Mouse (Mus musculus): ENCODE results near the gene Jak2. TPM values are rescaled to one million over a fixed set of nuclear protein-coding genes. Genes with fewer than 3 reads are reported as not detected.

The Jak2 gene
- total RNA-seq (2018; cell fraction: chromatin; rRNA removed), result 100 to 1,000 TPM in 14 of 26 experiments, 10 to 100 TPM in 12; 30.3 to 765 (median 103) TPM
- 100 to 1,000 TPM in 5 of 26 experiments, 10 to 100 TPM in 21; 24.7 to 238 (median 74.6) TPM for total RNA-seq (2018; cell fraction: cytosol; rRNA removed)
- total RNA-seq (2018; cell fraction: nucleus; rRNA removed), result 100 to 1,000 TPM in 18 of 26 experiments, 10 to 100 TPM in 8; 34.5 to 694 (median 153) TPM
- polyA plus RNA-seq (2018), result 15.0 to 26.6 TPM (median 24.0 TPM) in 3 replicates

DNA sequence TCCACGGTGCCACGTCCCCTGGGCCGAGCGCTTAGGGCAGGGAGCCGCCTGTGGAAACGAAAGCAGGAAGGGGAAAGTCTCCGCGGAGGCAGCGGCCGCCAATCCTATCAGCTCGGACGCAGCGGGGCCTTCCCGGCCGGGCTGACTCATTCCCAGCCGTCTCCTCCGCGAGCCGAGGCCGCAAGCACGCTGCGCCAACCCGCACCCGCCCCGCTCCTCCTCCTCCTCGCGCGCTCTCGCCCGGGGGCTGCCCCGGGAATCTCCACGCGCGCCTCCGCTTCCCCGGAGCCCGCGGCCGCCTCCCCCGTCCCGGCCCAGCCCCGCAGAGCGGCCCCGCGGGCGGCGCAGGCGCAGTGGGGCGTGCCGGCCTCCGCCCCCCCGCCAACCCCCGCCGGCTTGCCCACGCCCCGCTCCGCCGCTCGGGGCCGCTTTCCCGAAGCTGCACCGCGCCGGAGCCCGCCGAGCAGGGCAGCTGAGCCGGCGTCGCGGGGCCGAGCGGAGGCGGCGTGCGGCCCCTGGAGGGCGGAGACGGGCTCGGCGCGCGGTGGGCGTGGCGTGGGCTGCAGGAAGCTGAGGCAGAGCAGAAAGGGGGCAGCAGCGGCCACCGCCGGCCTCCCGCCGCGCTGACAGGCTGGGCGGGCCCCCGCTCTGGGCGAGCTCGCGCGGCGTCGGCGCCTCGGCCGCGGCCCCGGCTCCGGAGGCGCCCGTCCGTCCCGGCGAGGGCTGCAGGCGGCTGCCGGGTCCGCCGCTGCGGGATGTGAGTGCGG lies at the start of gene Jak2:
TSS of gene Jak2 (plus strand) at position 638 of the 767 bp plus-strand sequence.
- Histone ChIP-seq H3K36me3 (ENCODE audit: inconsistent target) (no peaks in the 10 kb centered on the region), H3K79me2 (ENCODE audit: inconsistent target) (peaks cover 33% of the 10 kb centered on the region), H3K27ac (peak within 1 kb of the TSS; percentile 64), H3K4me3 (ENCODE audit: inconsistent target) (peak within 1 kb of the TSS; percentile 68)
- WGBS (ENCODE audit: missing documents), result under 1% methylated on average over 80 of the region's 114 CpGs

DNA sequence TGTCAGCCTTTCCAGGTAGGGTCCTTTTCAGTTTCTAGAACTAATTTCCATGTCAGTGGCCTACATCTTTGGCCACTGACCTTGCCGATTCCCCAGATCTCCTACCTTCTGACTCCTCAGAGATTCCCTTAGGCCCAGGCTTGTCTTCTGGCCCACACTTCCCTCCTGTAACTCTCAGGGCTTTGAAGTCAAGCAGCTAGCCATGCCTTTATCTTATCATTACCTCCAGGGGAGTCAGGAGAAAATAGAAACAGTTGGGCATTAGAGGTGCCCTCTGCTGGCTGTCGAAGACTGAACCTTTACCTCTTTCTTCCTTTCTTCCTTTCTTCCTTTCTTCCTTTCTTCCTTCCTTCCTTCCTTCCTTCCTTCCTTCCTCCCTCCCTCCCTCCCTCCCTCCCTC lies 48.3 kb upstream of the Jak2 start:
- no peak overlapping the region for H3K27ac ChIP-seq
- 85% methylated on average over 2 of the region's 2 CpGs for WGBS (ENCODE audit: missing documents)
- no peaks in the 10 kb centered on the region for H3K79me2 ChIP-seq (ENCODE audit: inconsistent target)
- H3K4me3 ChIP-seq (ENCODE audit: inconsistent target), result no peak overlapping the region
- no peaks in the 10 kb centered on the region for H3K36me3 ChIP-seq (ENCODE audit: inconsistent target)

DNA sequence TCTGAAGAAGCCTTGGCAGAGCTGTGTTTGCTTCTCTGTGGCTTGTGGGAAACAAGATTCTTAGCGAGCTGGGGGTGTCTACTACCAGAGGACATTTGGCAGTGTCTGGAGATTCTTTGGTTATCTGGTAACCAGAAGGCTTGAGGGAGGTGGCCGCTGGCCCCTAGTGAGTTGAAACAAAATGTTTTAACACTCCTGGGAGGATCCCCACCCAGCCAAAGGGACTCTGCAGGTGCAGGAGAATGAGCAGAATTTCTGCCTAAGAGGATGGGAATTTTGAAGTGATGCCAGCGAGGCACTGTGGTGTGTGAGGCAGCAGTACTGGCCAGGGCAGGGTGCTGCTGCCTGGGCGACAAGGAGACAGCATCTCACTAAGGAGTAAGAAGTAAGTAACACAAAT lies 47.0 kb upstream of the Jak2 start:
- no peaks in the 10 kb centered on the region for H3K79me2 ChIP-seq (ENCODE audit: inconsistent target)
- no peak overlapping the region for H3K27ac ChIP-seq
- WGBS (ENCODE audit: missing documents), result 93% methylated on average over 4 of the region's 4 CpGs
- H3K36me3 ChIP-seq (ENCODE audit: inconsistent target), result no peaks in the 10 kb centered on the region
- H3K4me3 ChIP-seq (ENCODE audit: inconsistent target), result no peak overlapping the region

DNA sequence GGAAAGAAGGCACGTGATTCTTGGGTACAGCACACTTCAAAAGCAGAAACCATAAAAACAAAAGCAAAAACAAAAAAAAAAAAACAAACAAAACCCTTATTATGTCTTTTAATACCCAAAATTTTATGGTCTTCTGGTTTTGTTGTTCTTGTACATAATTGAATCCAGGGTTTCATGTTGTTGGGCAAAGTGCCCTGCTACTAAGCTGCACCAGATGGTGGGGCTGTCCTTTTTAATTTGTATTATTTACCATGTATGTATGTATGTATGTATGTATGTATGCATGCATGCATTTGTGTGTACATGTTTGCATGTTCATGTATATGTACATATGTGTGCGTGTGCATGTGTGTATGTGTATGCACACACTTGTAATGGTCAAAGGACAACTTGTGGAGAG lies 46.4 kb upstream of the Jak2 start:
- Histone ChIP-seq H3K79me2 (ENCODE audit: inconsistent target) (no peaks in the 10 kb centered on the region), H3K4me3 (ENCODE audit: inconsistent target) (no peak overlapping the region), H3K36me3 (ENCODE audit: inconsistent target) (no peaks in the 10 kb centered on the region), H3K27ac (no peak overlapping the region)
- 91% methylated on average over 2 of the region's 2 CpGs for WGBS (ENCODE audit: missing documents)

DNA sequence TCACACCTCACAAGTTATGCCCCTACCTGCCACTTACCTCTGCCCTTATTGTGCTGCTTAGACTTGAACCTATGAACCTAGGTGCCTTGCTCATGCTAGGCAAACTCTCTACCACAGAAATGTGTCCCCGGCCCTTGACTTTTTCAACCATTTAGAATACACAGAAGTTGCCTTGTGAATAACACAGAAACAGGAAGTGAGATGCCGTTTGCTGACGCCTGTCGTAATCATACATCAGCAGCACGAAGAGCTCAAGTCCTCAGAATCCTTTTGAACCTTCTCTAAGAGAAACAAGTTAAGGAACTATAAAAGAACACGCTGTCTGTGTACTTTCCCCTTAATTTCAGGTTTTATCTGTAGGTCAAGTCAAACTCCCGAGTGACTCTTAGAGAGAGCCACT lies 41.7 kb upstream of the Jak2 start:
- Histone ChIP-seq H3K79me2 (ENCODE audit: inconsistent target) (no peaks in the 10 kb centered on the region), H3K36me3 (ENCODE audit: inconsistent target) (no peaks in the 10 kb centered on the region), H3K4me3 (ENCODE audit: inconsistent target) (no peak overlapping the region), H3K27ac (no peak overlapping the region)
- WGBS (ENCODE audit: missing documents), result 12% methylated on average over 7 of the region's 7 CpGs

DNA sequence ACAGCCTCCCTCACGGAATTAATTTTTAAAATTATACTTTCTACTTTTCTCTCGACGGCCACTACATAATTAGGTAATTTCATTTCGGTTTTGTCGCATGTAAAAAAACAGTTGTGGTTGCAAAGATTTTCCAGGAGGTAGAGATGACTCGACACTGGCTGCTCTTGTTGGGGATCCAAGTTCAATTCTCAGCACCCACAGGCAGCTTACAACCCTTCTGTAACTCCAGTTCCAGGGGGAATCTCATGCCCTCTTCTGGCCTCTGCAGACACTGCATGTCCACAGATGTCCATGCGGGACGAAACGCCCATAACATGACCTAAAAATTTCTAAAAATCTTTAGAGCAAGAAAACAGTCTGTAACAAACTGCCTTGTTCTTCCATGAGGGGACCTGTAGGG lies 41.3 kb upstream of the Jak2 start:
- H3K79me2 ChIP-seq (ENCODE audit: inconsistent target), result no peaks in the 10 kb centered on the region
- H3K4me3 ChIP-seq (ENCODE audit: inconsistent target), result no peak overlapping the region
- WGBS (ENCODE audit: missing documents), result 84% methylated on average over 9 of the region's 9 CpGs
- no peaks in the 10 kb centered on the region for H3K36me3 ChIP-seq (ENCODE audit: inconsistent target)
- H3K27ac ChIP-seq, result no peak overlapping the region

DNA sequence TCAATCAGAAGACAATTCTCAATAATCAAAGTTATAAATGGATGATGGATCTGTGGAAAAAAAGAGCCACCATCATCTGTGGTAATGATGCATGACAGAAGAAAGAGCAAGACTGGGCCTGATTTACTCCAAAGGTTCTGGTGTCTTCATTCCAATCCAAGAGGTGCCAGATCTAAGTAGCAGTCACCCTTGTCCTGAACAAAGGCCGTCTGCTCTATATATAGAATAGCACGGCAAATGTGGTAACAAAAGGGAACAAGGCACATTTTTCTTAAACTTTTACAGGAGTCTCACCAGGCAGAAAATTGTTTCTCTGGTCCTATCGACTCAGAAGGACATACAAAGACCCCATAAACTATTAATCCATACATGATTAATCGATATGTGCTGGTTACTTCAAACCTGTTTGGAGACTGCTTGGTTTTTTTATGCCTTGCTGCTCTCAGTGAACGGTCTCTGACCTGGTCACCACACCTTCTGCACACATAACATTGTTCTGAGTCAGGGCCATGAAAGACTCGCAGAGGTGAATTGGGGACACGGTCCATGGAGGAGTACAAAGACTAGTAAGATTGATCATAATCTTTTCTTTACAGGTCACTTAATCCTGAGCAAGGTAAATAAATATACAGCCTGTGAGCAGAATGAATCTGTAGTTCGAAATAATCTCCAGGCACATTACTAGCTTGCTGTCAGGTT lies 35.7 kb upstream of the Jak2 start:
- Histone ChIP-seq H3K4me3 (ENCODE audit: inconsistent target) (no peak overlapping the region), H3K79me2 (ENCODE audit: inconsistent target) (no peaks in the 10 kb centered on the region), H3K36me3 (ENCODE audit: inconsistent target) (no peaks in the 10 kb centered on the region), H3K27ac (no peak overlapping the region)
- 86% methylated on average over 7 of the region's 8 CpGs for WGBS (ENCODE audit: missing documents)

DNA sequence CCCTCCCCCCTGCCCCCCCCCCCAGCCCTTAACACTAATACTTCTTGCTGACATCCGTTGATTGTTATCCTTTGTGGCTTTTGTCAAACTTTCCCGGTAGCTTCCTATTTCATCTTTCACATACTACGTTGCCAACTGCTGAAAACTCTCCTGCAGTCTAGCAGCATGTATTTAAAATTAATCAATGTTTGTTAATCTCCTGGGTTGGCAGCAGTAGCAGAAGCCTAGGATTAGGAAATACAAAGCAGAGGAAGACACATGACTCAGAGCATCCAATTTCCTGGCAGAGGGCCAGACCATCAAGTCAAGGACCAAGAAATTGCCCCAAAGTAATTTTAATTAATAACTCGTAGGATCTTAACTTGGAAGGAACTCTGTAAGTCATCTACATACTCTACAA lies 29.8 kb upstream of the Jak2 start:
- H3K79me2 ChIP-seq (ENCODE audit: inconsistent target), result no peaks in the 10 kb centered on the region
- H3K4me3 ChIP-seq (ENCODE audit: inconsistent target), result no peak overlapping the region
- H3K36me3 ChIP-seq (ENCODE audit: inconsistent target), result no peaks in the 10 kb centered on the region
- 25% methylated on average over 4 of the region's 4 CpGs for WGBS (ENCODE audit: missing documents)
- no peak overlapping the region for H3K27ac ChIP-seq

DNA sequence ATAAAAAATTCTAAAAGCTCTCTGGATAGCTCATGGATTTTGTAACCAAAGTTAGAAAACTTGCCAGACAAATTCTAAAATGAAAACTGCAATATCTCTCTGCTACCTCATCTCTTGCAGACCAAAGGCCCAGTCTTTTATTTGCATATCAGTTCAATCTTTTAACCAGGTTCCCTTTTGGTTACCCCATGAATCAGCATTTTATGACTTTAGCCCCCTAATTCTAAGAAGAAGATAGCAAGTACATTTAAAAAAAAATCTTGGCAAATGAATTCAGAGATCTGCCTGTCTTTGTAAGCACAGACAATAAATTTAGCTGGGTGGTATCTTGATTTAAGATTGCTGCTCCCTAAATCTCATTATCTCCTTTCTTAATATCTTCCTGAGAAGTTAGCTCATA lies 26.7 kb upstream of the Jak2 start:
- Histone ChIP-seq H3K4me3 (ENCODE audit: inconsistent target) (no peak overlapping the region), H3K79me2 (ENCODE audit: inconsistent target) (no peaks in the 10 kb centered on the region), H3K36me3 (ENCODE audit: inconsistent target) (no peaks in the 10 kb centered on the region), H3K27ac (no peak overlapping the region)

DNA sequence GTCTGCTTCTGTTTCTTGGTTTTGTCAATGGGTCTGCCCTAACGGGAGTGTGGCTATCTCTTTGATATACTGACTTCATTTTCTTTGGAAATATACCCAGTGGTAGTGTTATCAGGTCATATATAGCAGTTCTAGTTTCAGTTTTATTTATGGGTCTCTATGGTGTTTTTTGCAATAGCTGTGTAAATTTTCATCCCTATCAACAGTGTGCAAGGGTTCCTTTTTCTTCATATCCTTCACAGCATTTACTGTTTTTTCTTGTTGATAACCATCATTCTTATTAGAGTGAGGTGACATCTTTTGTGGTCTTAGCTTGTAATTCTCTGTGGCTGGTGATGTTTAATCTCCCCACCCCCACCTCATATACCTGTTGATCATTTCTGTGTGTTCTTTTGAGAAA lies 24.6 kb upstream of the Jak2 start:
- 36% methylated on average over 1 of the region's 1 CpGs for WGBS (ENCODE audit: missing documents)
- Histone ChIP-seq H3K4me3 (ENCODE audit: inconsistent target) (no peak overlapping the region), H3K27ac (no peak overlapping the region), H3K79me2 (ENCODE audit: inconsistent target) (no peaks in the 10 kb centered on the region), H3K36me3 (ENCODE audit: inconsistent target) (no peaks in the 10 kb centered on the region)

DNA sequence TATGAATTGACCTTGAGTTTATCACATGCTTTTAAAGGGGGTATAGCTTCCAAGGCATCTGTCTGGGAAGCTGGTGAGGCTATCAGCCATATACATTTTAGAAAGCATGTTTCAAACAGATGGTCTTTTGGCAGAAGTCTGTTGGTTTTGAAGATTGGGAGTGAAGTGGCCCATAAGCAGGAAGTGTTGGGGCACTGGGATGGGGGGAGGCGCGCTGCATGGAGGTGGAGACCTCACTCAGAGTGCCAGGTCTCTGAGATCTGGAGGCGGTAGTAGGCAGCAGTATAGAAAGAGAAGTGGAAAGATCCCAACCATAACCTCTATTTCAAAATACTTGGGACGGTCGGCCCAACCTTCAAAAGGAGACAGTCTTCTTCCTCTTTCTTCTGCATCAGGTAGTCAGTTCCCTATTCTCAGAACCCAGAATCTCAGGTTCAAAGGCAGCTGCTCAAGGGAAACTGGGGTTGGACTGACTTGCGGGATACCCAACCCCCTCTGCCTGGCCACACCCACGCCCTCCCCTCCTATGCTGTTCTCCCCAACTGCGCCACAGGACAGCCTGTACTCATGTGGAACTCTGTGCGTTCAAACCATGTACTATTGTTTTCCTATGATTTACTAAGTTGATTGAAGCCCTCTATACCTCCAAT lies 23.6 kb upstream of the Jak2 start:
- no peaks in the 10 kb centered on the region for H3K36me3 ChIP-seq (ENCODE audit: inconsistent target)
- no peak overlapping the region for H3K27ac ChIP-seq
- H3K79me2 ChIP-seq (ENCODE audit: inconsistent target), result no peaks in the 10 kb centered on the region
- H3K4me3 ChIP-seq (ENCODE audit: inconsistent target), result no peak overlapping the region
- WGBS (ENCODE audit: missing documents), result 12% methylated on average over 9 of the region's 9 CpGs

DNA sequence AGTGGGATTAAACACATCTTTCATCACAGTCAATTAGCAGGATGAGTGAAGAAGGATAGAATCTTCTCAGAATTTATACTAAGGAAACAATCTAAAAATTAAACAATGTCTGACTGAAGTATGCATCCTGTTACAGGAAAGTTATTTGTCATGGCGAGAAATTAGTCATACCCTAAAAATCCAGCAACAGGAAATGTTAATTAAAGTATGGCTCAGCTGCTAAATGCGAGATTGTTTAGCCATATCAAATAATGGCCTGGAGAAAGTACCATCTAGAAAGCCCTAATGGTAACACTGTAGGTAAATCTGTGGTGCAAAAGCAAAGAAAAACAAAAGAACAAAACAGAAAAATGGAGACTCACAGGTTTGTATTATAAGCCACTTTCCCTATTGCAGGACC lies 22.6 kb upstream of the Jak2 start:
- H3K27ac ChIP-seq, result no peak overlapping the region
- no peak overlapping the region for H3K4me3 ChIP-seq (ENCODE audit: inconsistent target)
- WGBS (ENCODE audit: missing documents), result 66% methylated on average over 2 of the region's 2 CpGs
- H3K36me3 ChIP-seq (ENCODE audit: inconsistent target), result no peaks in the 10 kb centered on the region
- no peaks in the 10 kb centered on the region for H3K79me2 ChIP-seq (ENCODE audit: inconsistent target)

DNA sequence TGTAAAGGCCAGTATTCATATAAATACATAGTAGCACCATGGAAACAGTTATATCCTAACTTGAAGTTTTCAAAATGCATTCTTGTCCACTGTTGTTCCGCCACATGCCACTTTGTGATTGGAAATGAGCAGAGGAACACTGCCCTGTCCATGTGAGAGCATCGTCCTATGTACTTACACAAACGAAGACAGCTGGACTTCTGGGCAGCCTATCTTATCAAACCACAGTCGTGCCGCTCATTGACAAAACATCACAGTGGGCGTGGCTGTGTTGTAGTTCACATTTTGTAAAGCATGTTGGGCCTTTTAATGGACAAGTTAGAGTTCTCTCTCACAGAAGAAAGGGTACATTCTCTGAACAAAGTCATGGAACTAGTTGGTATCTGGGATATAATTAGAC lies 18.9 kb upstream of the Jak2 start:
- Histone ChIP-seq H3K4me3 (ENCODE audit: inconsistent target) (no peak overlapping the region), H3K79me2 (ENCODE audit: inconsistent target) (no peaks in the 10 kb centered on the region), H3K27ac (no peak overlapping the region), H3K36me3 (ENCODE audit: inconsistent target) (no peaks in the 10 kb centered on the region)
- 94% methylated on average over 6 of the region's 6 CpGs for WGBS (ENCODE audit: missing documents)

DNA sequence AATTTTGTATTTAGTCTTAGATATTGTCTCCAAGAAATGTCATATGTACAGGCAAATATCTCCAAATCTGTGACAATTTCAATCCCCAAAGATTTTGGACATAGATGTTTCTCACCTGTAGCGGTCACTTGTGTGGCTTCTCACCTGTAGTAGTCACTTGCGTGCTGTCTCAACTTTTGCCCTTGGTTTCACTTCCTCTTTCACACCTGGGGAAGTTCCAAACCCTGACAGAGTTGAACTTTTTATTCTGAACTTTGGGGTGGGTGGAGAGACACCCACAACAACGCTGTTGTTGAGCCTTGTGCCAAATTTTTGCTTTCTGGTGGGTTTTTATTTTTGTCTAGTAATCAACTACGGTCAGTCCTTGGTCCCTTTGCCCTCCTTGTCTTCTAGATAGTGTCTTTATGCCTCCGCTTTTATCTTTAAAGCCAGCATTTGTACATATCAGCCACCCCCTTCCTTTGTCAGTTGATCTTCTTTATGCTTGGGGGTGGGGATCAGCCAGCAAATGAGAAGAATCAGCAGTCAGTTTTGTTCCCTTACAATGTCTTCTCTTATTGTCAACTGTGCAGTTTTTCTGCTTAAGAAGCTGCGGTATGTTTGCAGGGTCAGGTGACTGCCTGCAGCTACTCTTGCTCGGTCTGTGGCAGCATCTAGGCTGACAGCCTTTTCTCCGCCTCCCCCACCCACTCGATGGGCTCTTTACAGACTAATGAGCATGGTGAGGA lies 14.8 kb upstream of the Jak2 start:
- Histone ChIP-seq H3K36me3 (ENCODE audit: inconsistent target) (no peaks in the 10 kb centered on the region), H3K27ac (no peak overlapping the region), H3K79me2 (ENCODE audit: inconsistent target) (no peaks in the 10 kb centered on the region), H3K4me3 (ENCODE audit: inconsistent target) (no peak overlapping the region)
- WGBS (ENCODE audit: missing documents), result 31% methylated on average over 9 of the region's 9 CpGs

All from macrophage (primary cell).